Mouse (Mus musculus): ENCODE data around the gene Atxn7l2. TPM values are rescaled to one million over a fixed set of nuclear protein-coding genes. Genes with fewer than 3 reads are reported as not detected.

Gene Atxn7l2
- 10 to 100 TPM; 30.2 to 37.6 TPM for total RNA-seq (2023)

GRCm38 (mm10) chr3:108210771-108211139, at the start of gene Atxn7l2:
TSS of gene Atxn7l2 (minus strand) at chr3:108210934.

GRCm38 (mm10) chr3:108256719-108257637, 46.2 kb upstream of the Atxn7l2 start, which contains the start of gene Psma5:
TSS of gene Psma5 (plus strand) at chr3:108256926.

GRCm38 (mm10) chr3:108226558-108227350, 16.0 kb upstream of the Atxn7l2 start, which contains the start of gene Sypl2:
TSS of gene Sypl2 (minus strand) at chr3:108226648.

GRCm38 (mm10) chr3:108200329-108201323, 10.1 kb downstream of the Atxn7l2 start, which contains the start of gene Cyb561d1:
TSS of gene Cyb561d1 (minus strand) at chr3:108201212.

GRCm38 (mm10) chr3:108186098-108187047, 24.4 kb downstream of the Atxn7l2 start, which contains the start of gene Amigo1:
TSS of gene Amigo1 (plus strand) at chr3:108186335.

GRCm38 (mm10) chr3:108154656-108155055, 56.1 kb downstream of the Atxn7l2 start, which contains the start of gene Gpr61:
TSS of gene Gpr61 (minus strand) at chr3:108154882.

Other genes with a start within 250 kb of the Atxn7l2 start
- not detected for gene Gstm3, start 241.7 kb downstream of the Atxn7l2 start, total RNA-seq (2023)
- gene Gstm2, start 224.5 kb downstream of the Atxn7l2 start, total RNA-seq (2023): not detected
- gene Gstm1, start 193.0 kb downstream of the Atxn7l2 start, total RNA-seq (2023): 1 to 10 TPM; 3.6 to 4.9 TPM
- 1 to 10 TPM; 2.3 to 2.4 TPM for gene Gstm4, start 166.0 kb downstream of the Atxn7l2 start, total RNA-seq (2023)
- 10 to 100 TPM; 35.9 TPM for gene Ampd2, start 124.3 kb downstream of the Atxn7l2 start, total RNA-seq (2023)
- not detected for gene Gnat2, start 118.1 kb downstream of the Atxn7l2 start, total RNA-seq (2023)
- 10 to 100 TPM; 86.8 to 86.9 TPM for gene Gnai3, start 64.8 kb downstream of the Atxn7l2 start, total RNA-seq (2023)
- gene Gpr61, start 56.1 kb downstream of the Atxn7l2 start, total RNA-seq (2023): not detected
- 1 to 10 TPM; 3.1 to 3.5 TPM for gene Amigo1, start 24.6 kb downstream of the Atxn7l2 start, total RNA-seq (2023)
- 10 to 100 TPM; 32.9 to 35.3 TPM for gene Cyb561d1, start 9.7 kb downstream of the Atxn7l2 start, total RNA-seq (2023)
- not detected for gene Sypl2, start 15.7 kb upstream of the Atxn7l2 start, total RNA-seq (2023)
- 10 to 100 TPM; 42.1 to 49.7 TPM for gene Psma5, start 46.0 kb upstream of the Atxn7l2 start, total RNA-seq (2023)
- gene Sort1, start 73.1 kb upstream of the Atxn7l2 start, total RNA-seq (2023): 1 to 10 TPM in 1 of 2 experiments, under 1 TPM in 1; 0.68 to 1.1 TPM
- not detected for gene Mybphl, start 154.0 kb upstream of the Atxn7l2 start, total RNA-seq (2023)
- gene Psrc1, start 172.9 kb upstream of the Atxn7l2 start, total RNA-seq (2023): under 1 TPM; 0.82 to 0.89 TPM
- 10 to 100 TPM in 1 of 2 experiments, 1 to 10 TPM in 1; 9.2 to 12.4 TPM for gene Celsr2, start 204.6 kb upstream of the Atxn7l2 start, total RNA-seq (2023)
- gene Sars, start 234.3 kb upstream of the Atxn7l2 start, total RNA-seq (2023): 100 to 1,000 TPM; 158 to 162 TPM